Mouse (Mus musculus) lung, postnatal 0 days (tissue): ENCODE results near the gene Sin3a.

Source experiments
- CTCF ChIP-seq: IDR thresholded peaks from 2 replicates; pipeline ENCODE4 v1.5.1; 2016; ENCODE audit warnings: antibody characterized with exemption, mild to moderate bottlenecking
- EP300 ChIP-seq: IDR thresholded peaks from 2 replicates; pipeline ENCODE4 v1.6.1; 2016; ENCODE audit warnings: antibody characterized with exemption, mild to moderate bottlenecking, control low read depth

DNA sequence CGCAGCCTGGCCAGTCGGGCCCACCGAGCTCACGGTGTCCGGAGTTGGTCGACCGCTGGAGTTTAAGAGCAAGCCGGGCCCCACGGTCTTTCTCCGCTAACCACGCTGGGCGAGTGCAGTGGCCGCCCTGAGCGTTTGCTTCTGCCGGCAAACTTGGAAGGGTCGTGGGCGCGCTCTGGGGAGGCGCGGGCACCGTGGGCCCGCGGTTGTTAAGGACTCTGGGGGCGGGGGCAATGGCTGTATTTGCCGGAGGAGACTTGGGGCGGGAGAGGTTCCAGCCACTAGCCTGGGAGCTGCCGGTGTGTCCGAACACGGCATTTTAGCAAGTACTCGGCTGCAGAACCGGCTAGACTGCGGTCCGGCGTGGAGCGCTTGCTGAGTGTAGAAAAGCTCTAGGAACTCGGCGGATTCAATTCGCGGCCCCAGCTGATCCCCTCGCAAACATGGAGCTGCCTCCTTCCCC is 717 bp downstream of the Sin3a start:
- TF ChIP-seq CTCF (no peak), EP300 (no peak)
